Mouse (Mus musculus): ENCODE measurements around the gene Cep57l1.
A peak's percentile ranks its signal among the peaks of the same experiment; 100 is the strongest.

Gene Cep57l1

DNA sequence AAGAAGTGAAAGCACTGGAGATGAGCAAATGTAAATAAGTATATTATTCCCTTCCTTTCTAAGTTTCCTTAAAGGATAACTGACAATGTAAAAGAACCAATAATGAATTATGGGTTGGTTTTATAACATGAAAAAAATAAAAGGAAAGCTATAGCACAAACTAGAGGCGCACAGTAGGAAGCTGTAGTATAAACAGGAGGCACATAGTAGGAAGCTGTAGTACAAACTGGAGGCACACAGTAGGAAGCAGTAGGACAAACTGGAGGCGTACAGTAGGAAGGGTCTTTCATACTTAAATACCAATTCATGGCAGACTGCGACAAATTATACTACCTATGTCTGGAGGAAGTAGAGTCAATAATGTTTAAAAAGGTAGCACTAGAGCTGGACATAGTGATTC lies 76.5 kb downstream of the Cep57l1 start:
- DNase-seq = no peak

DNA sequence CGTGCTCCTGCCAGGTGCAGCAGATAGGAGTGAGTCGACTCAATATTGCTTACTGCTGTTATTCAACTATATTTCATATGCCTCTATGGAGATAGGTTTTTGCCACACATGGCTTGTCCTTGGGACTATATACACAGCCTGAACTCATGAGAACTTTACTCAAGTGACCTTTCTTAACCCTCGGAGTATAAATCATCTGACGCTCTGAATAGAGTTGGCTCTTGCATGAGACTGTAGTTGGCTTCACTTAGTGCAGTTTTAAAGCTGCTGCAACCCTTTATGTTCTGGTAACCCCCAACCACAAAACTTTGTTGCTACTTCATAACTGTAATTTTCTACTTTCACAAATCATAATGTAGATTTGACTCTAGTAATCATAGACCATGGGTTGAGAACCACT lies 77.7 kb downstream of the Cep57l1 start:
- DNase-seq = no peak

DNA sequence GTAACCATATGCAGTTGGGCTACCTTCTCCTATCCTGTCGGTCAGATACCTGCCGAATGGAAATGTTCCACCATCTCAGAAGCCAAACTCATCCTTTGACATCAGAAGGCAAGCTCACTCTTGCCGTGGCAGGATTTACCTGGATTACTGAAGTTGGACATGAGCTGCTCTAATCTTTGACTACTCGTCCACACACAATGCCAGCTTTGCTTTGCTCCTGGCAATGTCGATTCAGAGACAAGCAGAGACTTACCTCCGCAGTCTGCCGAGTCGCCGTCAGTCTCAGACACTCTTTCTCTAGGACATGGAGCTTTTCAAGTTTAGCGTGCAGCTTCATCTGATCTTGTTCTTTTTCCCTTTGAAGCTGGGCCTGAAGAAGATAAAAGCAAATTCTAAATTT lies 78.9 kb downstream of the Cep57l1 start:
- DNase-seq = no peak

DNA sequence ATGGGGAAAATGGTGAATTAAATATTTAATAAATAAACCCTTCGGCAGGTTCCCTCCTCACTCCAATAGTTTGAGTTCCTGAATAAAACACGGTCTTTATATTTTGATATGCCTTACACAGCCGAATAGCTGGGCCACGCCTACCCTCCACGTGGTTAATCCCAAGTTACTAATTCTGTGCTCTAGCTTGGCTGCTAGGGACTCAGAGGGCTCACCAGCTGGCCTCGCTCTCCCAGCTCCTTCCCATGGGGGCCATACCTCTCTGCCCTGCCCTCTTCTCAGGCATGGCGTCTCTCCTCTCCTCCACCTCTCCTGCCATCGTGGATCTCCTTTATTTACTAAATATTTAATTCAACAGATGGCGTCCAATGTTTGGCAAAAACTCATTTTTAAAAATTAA lies 83.5 kb downstream of the Cep57l1 start:
- DNase-seq = no peak

DNA sequence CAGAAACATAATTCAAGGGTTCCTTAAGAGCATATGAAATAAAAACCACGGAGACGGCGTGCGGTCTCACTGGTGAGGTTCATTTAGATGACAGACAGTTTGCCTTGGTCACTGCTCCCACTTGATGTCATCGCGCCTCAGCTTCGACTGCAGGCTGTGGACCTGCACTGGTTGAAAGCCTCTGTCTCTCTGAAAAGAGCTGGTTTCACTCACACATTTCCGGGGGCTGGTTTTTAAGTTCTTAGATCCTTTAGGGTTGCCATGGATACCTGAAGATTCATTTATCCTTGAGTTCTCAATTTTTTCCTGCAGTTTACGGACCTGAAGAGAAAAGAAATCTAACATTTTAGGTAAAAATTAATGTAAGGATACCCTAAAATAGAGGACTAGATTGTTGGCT lies 90.1 kb downstream of the Cep57l1 start:
- DNase-seq = no peak

DNA sequence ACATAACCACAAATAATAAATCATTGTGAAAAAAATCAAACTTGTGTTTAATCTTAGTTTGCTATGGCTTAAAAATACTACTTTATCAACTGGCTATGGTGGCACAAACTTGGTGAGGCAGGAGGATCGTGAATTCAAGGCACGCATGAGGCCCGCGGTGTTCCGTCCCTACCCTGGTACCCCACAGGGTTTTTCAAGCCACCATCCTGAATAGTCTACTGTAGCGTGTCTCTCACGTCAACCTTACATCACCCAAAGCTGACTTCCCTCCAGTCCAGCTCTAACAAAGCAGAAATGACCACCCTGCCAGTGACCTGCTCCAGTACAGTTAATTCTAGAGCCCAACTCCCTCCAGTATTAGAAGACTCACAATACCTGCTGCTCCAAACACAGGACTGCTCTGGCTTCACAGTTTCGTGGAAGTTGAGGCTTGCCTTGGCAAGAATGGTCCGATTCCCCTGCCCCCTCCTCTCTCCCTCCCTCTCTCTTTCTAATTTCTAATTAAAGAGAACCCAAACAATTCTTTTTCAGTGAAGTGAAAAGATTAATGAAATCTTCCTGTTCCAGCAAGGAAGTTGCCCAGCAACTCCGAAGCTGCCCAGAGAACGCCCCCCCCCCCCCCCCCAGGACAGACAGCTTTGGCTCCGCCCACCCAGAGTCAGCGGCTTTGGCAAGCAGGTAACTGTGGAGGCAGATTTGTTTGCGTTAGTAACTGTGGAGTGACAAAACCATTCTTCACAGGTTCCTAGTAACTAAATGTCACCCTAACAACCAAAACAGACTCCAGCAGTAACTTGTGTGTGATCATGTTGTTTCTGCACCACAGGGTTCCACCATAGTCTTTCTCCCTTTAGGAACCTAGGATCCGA lies 93.4 kb downstream of the Cep57l1 start, which contains the start of gene Ccdc162:
Ccdc162 (minus strand) TSS at position 606 of the 869 bp plus-strand sequence.
- no peak for DNase-seq

DNA sequence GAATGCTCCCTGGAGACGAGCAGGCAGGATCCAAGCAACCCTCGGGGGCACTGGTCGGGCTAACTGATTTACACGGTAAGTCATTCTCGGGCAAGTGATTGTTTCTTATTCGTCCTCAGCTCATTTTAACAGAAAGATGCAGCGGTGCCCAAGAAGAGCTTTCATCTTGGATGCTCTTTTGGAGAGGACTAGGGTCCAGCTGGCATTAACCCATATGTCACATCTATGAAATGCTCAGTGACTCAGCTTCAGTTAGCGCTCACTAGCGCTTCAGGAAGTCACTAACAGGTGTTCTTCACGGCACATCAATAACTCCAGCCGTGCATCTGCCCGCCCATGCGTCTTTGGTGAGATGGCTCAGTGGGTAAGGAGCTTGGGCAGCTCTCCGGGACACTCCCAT lies 94.1 kb downstream of the Cep57l1 start:
- no peak for DNase-seq

DNA sequence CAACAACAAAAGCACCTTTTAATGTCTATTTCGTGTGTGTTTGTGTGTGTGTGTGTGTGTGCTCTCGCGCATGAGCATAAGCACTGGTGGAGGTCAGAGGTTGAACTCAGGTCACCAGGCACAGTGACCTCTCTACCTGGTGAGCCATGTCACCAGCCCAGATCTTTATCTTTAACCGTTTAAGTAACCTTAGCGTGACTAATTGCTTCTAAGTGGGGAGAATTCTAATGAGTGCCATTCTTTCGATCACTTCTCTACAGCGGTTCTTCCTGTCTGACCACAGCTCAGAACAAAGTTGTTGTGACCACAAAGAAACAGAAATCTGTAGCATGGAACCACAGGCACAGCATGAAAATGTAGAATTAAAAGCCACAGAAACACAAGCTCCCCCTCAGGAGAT lies 98.2 kb downstream of the Cep57l1 start:
- DNase-seq = no peak

DNA sequence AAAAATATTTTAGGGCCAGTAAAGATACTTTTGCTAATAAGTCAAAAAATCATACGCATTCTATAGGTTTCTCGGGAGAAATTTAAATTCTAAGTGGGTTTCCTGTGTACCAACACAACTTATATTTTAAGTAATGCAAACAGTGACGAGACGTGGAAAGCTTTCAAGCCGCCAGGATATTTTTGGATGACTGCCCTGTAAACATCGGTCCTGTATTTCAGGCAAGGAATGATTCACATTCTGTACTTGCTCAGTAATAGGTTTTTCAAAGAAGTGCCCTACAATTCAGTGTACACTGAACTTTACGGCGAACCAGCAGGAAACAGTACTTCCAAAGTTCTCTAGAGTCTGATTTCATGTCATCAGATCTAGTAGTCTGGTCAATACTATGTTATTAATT lies 98.9 kb downstream of the Cep57l1 start:
- DNase-seq = no peak

DNA sequence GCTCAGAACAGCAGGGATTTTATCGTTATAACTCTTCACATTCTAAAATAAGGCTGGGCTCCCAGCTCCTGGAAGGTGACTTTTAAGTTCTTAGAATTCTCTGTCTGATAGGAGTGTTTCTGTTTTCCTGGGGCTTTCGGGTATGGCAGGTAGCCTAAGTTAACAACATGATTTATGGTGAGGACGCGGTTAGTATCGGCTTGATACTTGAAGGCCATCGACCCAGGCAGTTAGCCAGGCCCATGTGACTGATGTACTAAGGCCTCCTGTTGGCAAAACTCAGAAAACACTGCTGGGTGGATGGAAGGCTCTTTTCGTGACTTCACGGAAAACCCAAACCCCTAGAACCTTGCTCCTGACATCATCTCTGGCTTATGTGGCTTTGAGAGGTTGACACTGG lies 100.3 kb downstream of the Cep57l1 start:
- no peak for DNase-seq

DNA sequence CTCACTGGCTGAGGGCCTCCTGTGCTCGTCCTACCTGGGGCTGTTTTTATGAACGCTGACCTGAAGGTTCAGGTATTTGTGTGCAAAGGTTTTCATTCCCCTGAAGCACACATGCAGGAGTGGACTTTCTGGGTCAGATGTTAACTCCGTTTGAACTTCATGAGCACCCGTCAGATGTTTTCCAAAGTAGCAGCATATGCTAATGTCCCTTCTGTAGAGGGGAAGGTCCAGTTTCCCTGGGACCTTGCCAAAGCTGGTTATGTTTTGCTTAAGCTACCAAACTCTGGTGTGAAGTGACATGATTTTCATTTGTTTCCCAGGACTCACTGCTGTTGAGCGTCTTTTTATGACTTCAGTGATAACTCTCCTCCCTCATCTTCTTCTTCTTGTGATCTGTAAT lies 110.0 kb downstream of the Cep57l1 start:
- no peak for DNase-seq

DNA sequence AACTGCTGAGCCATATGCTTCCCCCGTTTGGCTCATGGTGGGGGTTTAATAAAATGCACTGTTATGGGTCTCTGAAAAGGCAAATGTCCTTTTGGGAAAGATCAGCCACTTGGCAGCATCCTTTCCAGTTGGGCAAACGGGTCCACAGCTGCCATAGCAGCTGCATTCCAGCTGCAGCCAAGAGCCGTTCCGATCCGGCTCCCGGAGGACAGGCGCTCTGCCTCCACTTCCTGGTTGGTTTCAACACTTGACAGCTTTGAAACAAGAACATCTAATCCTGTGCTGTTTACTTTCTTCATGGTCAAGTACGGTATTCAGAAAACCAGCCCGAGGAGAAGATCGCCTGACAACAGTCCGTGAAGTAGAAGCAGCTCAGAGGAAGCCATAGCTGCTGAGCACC lies 112.6 kb downstream of the Cep57l1 start:
- DNase-seq = no peak

DNA sequence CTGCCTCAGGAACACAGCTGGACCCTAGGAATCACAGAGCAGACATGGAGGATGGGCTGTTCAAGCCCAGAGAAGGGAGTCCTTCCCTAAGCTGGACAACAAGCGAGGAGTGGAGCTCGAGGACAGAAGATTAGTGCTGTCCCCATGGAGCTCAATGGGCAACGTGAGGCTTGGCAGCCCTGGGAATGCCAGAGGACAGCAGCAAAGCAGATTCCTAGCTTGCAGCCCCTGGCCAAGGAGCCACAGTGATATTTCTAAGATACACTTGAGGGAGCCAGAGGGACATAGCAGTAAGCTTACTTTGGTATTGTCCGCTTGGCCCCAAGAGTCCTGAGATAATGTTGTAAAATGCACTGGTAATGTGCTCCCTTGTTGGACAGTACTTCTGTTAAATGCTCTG lies 118.7 kb downstream of the Cep57l1 start:
- no peak for DNase-seq

DNA sequence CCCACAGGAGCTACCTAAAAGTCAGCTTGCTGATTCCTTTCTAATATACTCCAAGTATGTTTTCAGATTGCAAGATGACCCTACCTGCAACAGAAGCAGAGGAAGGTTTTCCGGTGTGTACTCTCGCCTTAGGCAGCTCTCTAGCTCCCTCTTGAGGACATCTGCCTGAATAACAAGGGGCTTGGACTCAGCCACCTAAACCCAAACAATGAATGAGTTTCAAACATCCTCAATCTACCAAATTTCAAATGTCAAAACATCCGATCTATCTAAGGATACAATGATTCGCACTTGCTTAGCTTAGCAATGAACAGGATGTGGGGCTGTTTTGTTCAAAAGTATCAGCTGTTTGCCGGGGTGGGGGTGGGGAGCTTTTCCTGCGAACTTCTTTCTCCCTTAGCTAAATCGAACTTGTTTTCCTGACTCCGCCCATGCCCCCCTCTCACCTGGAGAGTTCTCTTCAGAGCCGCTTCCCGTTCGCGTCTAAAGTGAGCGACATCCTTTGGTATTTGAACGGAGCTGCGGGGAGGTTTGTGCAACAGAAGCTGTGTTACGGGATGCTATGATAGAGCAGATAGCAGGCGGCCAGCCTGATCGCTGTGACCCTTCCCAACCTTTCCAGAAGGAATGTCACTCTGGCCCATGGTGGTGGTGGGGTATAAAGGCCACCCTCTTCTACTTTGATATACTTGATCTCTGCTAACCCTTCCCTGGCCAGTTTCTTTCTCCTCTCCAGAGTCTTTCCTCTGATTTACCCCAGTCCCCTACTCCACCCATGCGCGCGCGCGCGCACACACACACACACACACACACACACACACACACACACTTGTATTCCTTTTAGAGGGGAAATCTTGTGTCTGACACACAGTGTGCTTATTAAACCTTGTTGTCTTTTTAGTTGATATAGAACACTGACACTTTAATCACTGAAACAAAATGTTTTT lies 119.5 kb downstream of the Cep57l1 start:
- DNase-seq = peak; percentile 82

DNA sequence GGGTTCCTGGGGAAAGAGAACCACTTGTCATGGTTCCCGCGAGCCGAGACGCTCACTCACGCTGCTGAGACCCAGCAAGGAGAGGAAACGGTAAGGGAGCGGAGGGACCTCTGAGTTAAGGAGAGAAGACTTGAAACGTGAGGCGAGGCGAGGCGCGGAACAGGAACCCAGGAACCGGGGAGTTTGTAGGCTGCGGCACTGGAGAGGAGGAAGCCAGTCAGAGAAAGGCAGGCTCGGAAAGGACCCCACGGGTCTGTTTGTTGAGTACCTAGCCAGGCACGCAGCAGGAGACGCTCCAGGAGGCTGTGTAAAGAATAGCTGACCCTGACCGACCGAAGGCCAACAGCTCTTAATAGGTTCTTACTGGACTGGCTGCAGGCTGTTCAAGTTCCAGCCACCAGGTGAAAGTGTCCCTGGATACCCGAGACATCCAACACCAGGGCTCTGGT lies 125.1 kb downstream of the Cep57l1 start:
- DNase-seq = peak; percentile 47

DNA sequence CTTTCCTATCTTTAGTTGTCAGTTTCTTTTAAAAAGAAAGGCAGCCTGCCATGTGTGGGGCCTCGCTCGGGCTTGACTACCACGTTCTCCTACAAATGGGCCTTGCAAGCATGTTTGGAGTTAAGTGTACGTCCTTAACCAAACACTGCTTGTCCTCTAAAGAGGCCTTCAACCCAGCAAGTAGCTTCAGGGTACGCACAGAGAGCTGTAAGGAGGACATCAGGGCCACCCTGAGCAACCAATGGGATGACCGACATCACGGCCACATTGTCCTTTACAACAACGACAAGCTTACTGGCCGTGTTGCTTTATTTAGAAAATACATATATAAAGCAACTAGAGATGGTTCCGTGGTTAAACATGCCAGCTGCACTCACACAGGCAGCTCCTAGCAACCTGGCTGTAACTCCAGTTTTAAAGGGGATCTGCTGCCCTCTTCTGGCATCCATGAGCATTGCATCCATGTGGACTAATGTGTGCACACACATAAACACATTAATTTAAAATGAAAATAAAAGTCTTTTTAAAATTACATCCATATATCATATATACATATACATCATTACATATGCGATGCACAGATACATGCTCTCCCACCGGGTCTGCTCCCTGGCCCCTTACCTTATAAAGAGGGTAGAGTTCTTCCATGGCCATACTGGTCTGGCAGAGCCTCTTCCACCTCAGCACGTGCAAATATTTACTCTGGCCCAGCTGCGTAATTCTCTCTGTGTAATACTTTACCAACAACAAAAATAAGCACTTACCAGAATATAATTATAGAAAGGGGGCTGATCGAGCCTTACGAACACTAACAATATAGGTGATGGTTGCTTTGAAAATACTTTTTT lies 126.9 kb downstream of the Cep57l1 start:
- DNase-seq = peak; percentile 94

DNA sequence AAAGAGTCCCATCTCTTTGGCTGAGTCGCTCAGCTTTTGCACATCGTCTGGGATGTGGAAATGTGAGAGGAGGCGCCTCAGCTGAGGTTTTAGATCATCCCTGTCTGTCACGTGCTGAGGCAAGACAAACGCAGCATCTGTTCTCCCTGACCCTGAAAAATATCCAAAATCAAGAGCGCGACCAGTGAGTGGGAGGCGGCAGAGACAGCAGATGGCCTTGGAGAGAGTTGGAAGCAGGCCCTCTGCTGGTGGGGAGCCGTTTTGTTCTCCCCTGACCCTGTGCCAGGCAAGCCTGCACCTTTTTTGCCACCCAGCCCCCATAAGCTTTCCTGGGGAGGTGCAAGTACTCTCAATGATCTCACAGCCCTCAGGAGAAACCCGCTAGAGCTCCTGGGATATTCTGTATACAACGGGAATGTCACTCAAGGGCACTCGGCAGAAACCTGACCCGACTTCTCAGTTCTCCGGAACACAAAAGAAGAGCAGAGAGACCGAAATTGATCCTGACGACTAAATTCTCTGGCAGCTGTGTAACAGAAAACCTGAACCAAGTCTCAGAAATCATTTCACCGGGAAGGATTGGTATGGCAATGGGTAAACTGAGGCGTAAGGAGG lies 130.8 kb downstream of the Cep57l1 start:
- peak; percentile 84 for DNase-seq

DNA sequence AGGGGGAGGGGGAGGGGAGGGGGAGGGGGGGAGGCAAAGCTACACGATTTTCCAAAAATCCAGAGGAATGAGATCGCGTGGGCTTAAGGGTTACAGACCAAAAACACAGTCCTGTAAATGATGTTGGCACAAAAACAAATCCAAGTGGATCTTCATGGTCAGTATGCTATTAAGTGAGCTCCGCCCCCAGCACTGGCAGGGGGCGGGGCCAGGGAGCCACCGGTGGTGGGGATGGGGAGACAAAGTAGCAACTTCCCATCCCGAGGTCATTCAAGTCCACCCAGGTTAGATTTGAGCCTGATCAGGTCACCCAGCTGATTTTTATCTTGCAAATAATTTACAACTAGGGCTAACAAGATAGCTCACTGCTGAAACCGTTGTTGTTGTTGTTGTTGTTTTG lies 132.3 kb downstream of the Cep57l1 start:
- DNase-seq = no peak

DNA sequence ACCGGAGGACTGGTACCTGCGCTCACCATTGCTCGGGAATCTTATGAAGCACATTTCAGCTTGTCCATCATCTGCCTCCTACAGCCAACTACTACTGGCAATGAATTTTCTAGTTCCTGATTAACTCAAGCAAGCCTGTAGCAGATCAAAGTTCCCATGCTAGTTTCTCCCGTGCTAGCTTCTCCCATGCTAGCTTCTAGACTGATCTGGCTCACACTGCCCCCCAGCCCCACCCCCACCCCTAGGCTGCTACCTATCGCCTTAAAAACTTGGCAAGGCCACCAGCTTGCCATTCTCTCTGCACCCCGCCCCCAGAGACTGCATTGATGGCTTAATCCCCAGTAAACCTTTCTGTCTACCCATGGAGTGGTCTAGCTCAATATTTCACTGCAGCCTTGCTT lies 133.0 kb downstream of the Cep57l1 start:
- no peak for DNase-seq

DNA sequence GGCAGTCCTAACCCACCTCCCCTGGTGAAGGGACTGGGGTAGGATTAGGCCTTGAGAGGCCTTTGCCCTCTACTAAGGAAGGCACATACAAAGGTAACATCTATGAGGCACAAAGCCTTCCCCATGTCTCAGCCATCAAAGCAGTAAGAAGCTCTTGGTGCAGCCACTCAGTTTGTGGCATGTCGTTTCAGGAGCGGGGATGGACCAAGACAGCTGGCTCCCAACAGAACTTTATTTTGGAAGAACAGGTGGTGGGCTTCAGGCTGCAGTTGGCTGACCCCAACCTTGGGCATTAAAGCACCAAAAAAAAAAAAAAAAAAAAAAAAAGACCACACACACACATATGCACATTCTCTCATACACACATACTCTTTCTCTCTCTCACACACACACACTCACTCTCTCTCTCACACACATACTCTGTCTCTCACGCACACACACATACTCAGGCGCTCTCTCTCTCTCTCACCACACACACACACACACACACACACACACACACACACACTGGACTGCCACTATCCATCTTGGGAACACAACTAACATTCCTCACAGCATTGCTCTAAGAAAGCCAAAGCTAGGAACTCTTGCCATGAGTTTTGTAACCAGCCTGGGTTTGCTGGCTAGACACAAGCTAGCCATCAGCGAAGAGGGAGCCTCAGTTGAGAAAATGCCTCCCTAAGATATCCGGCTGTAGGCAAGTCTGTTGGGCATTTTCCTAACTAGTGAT lies 133.7 kb downstream of the Cep57l1 start:
- DNase-seq = no peak

DNA sequence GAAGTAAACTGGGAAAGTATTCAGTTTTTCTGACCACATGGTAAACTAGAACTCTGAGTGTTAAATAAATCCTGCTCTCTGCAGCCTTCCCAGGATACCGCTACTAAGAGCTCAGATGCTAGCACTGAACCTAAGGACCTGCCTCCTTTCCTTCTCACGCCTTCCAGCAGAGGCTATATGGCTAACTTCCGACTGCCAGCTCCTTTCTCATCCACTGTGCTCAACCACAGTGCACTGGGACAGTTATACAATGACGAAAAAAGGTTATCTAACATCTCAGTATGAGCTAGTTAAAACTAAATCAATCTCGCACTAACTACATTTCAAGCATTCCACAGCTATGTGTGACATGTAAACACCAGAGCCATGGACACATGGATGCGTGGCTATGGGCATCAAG lies 134.4 kb downstream of the Cep57l1 start:
- DNase-seq = no peak

DNA sequence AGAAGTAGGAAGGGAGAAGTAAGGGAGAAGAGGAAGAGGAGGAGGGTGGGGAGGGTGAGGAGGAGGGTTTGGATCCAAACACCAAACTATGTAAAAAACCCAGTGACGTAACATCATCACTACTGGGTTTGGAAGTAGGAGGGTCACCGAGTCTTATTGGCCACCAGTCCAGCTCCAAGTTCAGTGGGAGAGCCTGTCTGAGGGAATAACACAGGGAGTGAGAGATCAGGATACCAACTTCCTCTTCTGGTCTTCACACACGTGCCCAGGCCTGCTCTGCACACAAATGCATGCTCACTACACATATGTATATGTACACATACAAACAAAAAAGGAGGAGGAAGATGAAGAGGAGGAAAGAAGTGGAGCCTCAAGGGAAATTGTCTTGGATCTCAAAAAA lies 135.3 kb downstream of the Cep57l1 start:
- no peak for DNase-seq

All from thymus, postnatal 4 days (tissue).